Mouse (Mus musculus) kidney, adult 2 months (tissue): ENCODE measurements around the gene Plekha3. TPM values are rescaled to one million over a fixed set of nuclear protein-coding genes. Genes with fewer than 3 reads are reported as not detected.
A peak's percentile ranks its signal among the peaks of the same experiment; 100 is the strongest.

ENCODE experiments used
- DNase-seq: peaks from one replicate; pipeline ENCODE4 v3.0.0; 2021
- H3K27ac ChIP-seq: fragments of 200-500 bp; 2 replicates; pipeline ENCODE4 v1.5.1; 2012; ENCODE audit warnings: low read depth, low read length, control low read depth, inconsistent platforms; ENCODE audit not compliant: insufficient read depth
- H3K27me3 ChIP-seq: fragments of 200-500 bp; replicated peaks from 2 replicates; pipeline ENCODE4 v1.6.1; 2012; ENCODE audit warnings: mild to moderate bottlenecking, moderate library complexity, low read length, inconsistent platforms; ENCODE audit not compliant: control insufficient read depth, insufficient read depth
- H3K36me3 ChIP-seq: fragments of 200-500 bp; 2 replicates; pipeline ENCODE4 v1.6.1; 2012; ENCODE audit warnings: mild to moderate bottlenecking, moderate library complexity, low read length, inconsistent platforms; ENCODE audit not compliant: control insufficient read depth, insufficient read depth
- H3K4me1 ChIP-seq: fragments of 200-500 bp; 2 replicates; pipeline ENCODE4 v1.6.1; 2011; ENCODE audit warnings: low read length; ENCODE audit not compliant: control insufficient read depth, insufficient read depth
- H3K4me3 ChIP-seq: fragments of 200-500 bp; 2 replicates; pipeline ENCODE4 v1.5.1; 2011; ENCODE audit warnings: mild to moderate bottlenecking, low read depth, low read length, control low read depth; ENCODE audit not compliant: insufficient read depth
- CTCF ChIP-seq: fragments of 200-500 bp; conservative IDR thresholded peaks from 2 replicates; pipeline ENCODE4 v1.5.1; 2011; ENCODE audit warnings: low read depth, mild to moderate bottlenecking, control low read depth, low read length, moderate library complexity, mixed read lengths; ENCODE audit not compliant: insufficient read depth, insufficient read length
- POLR2A ChIP-seq: fragments of 200-500 bp; IDR thresholded peaks from one replicate; pipeline ENCODE4 v1.6.1; 2011; ENCODE audit warnings: low read depth, low read length, control low read depth
- WGBS: fragments of 180-500 bp; shearing (Covaris S2); methylation state at CpG from one replicate; pipeline ENCODE4 v1.1.7; 2018; 5-methylcytosine and 5-hydroxymethylcytosine counted together
- polyA plus RNA-seq: library from polyadenylated mRNA; depleted of rRNA; stranded (reverse); fragments of >200 nt; gene quantifications from 2 replicates; pipeline ENCODE4 v1.2.3, GENCODE M21; 2012; rRNA removed

The Plekha3 gene
- polyA plus RNA-seq, result 22.3 and 23.9 TPM in 2 replicates

GRCm38 (mm10) chr2:76674725-76675427 is at the start of gene Plekha3:
TSS of gene Plekha3 (plus strand) at chr2:76675281.
- H3K27me3 ChIP-seq, result no peaks in the 10 kb centered on the region
- TF ChIP-seq CTCF (no peak), POLR2A (peak; percentile 42)
- H3K27ac ChIP-seq, result peak within 1 kb of the TSS; percentile 42
- peaks cover 5% of the 10 kb centered on the region; the same call in 1 of the 2 replicates for H3K4me1 ChIP-seq
- 4% methylated on average over 52 of the region's 52 CpGs for WGBS
- H3K36me3 ChIP-seq, result no peaks in the 10 kb centered on the region
- peak; percentile 93 for DNase-seq
- peak within 1 kb of the TSS; percentile 71 for H3K4me3 ChIP-seq

GRCm38 (mm10) chr2:76630293-76630692 is 44.8 kb upstream of the Plekha3 start:
- no peak for DNase-seq
- Histone ChIP-seq H3K27me3 (no peaks in the 10 kb centered on the region), H3K27ac (no peak overlapping the region), H3K4me1 (no peaks in the 10 kb centered on the region), H3K36me3 (peaks cover 2% of the 10 kb centered on the region; the same call in 1 of the 2 replicates), H3K4me3 (no peak overlapping the region)
- no peak for TF ChIP-seq CTCF
- TF ChIP-seq POLR2A, result no peak
- WGBS, result 96% methylated on average over 12 of the region's 12 CpGs

- 85% methylated on average over 4 of the region's 4 CpGs for WGBS
- DNase-seq, result peak; percentile 14
- TF ChIP-seq POLR2A, result no peak
- TF ChIP-seq CTCF, result no peak
- no peaks in the 10 kb centered on the region for H3K27me3 ChIP-seq
- H3K4me3 ChIP-seq, result no peak overlapping the region
- H3K36me3 ChIP-seq, result peaks cover 2% of the 10 kb centered on the region
- no peak overlapping the region for H3K27ac ChIP-seq
- no peaks in the 10 kb centered on the region for H3K4me1 ChIP-seq
Observed at GRCm38 (mm10) chr2:76631600-76631999, 43.5 kb upstream of the Plekha3 start.

- Histone ChIP-seq H3K4me1 (no peaks in the 10 kb centered on the region), H3K27me3 (no peaks in the 10 kb centered on the region), H3K27ac (no peak overlapping the region), H3K4me3 (no peak overlapping the region), H3K36me3 (peaks cover 1% of the 10 kb centered on the region)
- TF ChIP-seq CTCF, result no peak
- no peak for TF ChIP-seq POLR2A
- 92% methylated on average over 2 of the region's 2 CpGs for WGBS
- DNase-seq, result no peak
Observed at GRCm38 (mm10) chr2:76639637-76640036, 35.4 kb upstream of the Plekha3 start.

- no peak overlapping the region for H3K27ac ChIP-seq
- TF ChIP-seq CTCF (no peak), POLR2A (no peak)
- no peaks in the 10 kb centered on the region for H3K27me3 ChIP-seq
- H3K36me3 ChIP-seq, result peaks cover 1% of the 10 kb centered on the region; the same call in 1 of the 2 replicates
- peaks cover 6% of the 10 kb centered on the region; the same call in 1 of the 2 replicates for H3K4me1 ChIP-seq
- no peak for DNase-seq
- H3K4me3 ChIP-seq, result no peak overlapping the region
Observed at GRCm38 (mm10) chr2:76643801-76644200, 31.3 kb upstream of the Plekha3 start.

GRCm38 (mm10) chr2:76647441-76647869 is 27.6 kb upstream of the Plekha3 start:
- under 1% methylated on average over 32 of the region's 32 CpGs for WGBS
- Histone ChIP-seq H3K4me3 (peak overlapping the region; percentile 97), H3K27me3 (no peaks in the 10 kb centered on the region), H3K36me3 (no peaks in the 10 kb centered on the region; the same call in 1 of the 2 replicates), H3K4me1 (peaks cover 6% of the 10 kb centered on the region; the same call in 1 of the 2 replicates), H3K27ac (peak overlapping the region; percentile 81)
- no peak for DNase-seq
- TF ChIP-seq POLR2A (no peak), CTCF (no peak)

- WGBS, result under 1% methylated on average over 42 of the region's 42 CpGs
- H3K4me3 ChIP-seq, result peak within 1 kb of the TSS; percentile 97
- peak; percentile 99 for DNase-seq
- peak within 1 kb of the TSS; percentile 81 for H3K27ac ChIP-seq
- peaks cover 6% of the 10 kb centered on the region; the same call in 1 of the 2 replicates for H3K4me1 ChIP-seq
- no peaks in the 10 kb centered on the region; the same call in 1 of the 2 replicates for H3K36me3 ChIP-seq
- H3K27me3 ChIP-seq, result no peaks in the 10 kb centered on the region
- TF ChIP-seq CTCF (no peak), POLR2A (peak; percentile 49)
Observed at GRCm38 (mm10) chr2:76647883-76648570, 27.1 kb upstream of the Plekha3 start, which contains the start of the genes Prkra and Pjvk. TSS of gene Prkra (minus strand) at chr2:76648015. TSS of gene Pjvk (plus strand) at chr2:76648476.
